Mouse (Mus musculus) forebrain, embryonic 12.5 days (tissue): ENCODE measurements around the gene Bicra. TPM values are rescaled to one million over a fixed set of nuclear protein-coding genes. Genes with fewer than 3 reads are reported as not detected.
A peak's percentile ranks its signal among the peaks of the same experiment; 100 is the strongest.

Experiments used
- ATAC-seq: fragments of 200-750 bp; cut with Nextera tagmentation; 2 replicates; pipeline ENCODE4 v1.8.0; 2017; ENCODE audit warnings: moderate TSS enrichment; ENCODE audit not compliant: low FRiP score
- H3K27ac ChIP-seq: fragments of 300-500 bp; sonication (generic); 2 replicates; pipeline ENCODE4 v1.5.1; 2016; ENCODE audit warnings: mild to moderate bottlenecking
- H3K27me3 ChIP-seq: fragments of 300-500 bp; sonication (generic); 2 replicates; pipeline ENCODE4 v1.6.1; 2016; ENCODE audit warnings: mild to moderate bottlenecking
- H3K36me3 ChIP-seq: fragments of 300-500 bp; sonication (generic); replicated peaks from 2 replicates; pipeline ENCODE4 v1.6.1; 2016; ENCODE audit warnings: mild to moderate bottlenecking
- H3K4me1 ChIP-seq: fragments of 300-500 bp; sonication (generic); 2 replicates; pipeline ENCODE4 v1.6.1; 2016
- H3K4me2 ChIP-seq: fragments of 300-500 bp; sonication (generic); 2 replicates; pipeline ENCODE4 v1.6.1; 2016; ENCODE audit warnings: mild to moderate bottlenecking, moderate library complexity
- H3K4me3 ChIP-seq: fragments of 300-500 bp; sonication (generic); replicated peaks from 2 replicates; pipeline ENCODE4 v1.5.1; 2016; ENCODE audit warnings: mild to moderate bottlenecking
- H3K9ac ChIP-seq: fragments of 300-500 bp; sonication (generic); 2 replicates; pipeline ENCODE4 v1.6.1; 2016; ENCODE audit warnings: mild to moderate bottlenecking
- H3K9me3 ChIP-seq: fragments of 300-500 bp; sonication (generic); 2 replicates; pipeline ENCODE4 v1.6.1; 2016
- WGBS: fragments of 180-500 bp; shearing (Covaris S2); methylation state at CpG from one replicate; pipeline ENCODE4 v1.1.7; 2016; 5-methylcytosine and 5-hydroxymethylcytosine counted together
- polyA plus RNA-seq: library from polyadenylated mRNA; unstranded; fragments of >200 nt; fragmentation: Nextera tagmentation; extraction: Ambion mirVana; gene quantifications from 2 replicates; pipeline ENCODE4 v1.2.1, GENCODE M21; 2016

Gene Bicra
- polyA plus RNA-seq, 1 experiment from 2014 or later, result 9.5 TPM

DNA sequence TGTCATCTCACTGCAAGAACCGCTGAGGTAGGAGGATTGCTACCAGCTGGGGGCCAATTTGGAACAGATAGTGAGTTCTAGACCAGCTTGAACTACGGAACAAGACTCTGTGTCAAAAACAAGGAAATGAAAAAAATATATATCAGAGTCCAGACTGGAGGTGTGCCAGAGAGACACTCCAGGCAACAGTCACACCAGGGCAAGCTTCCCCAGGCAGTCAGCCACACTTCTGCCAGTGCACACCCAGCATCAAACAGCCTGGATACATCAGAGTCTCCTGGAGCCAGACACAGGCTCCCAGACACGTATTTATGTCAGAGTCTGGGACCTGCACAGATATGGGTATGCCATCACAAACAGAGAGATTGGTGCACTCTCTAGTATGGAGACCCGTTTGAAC, 86.5 kb downstream of the Bicra start:
- H3K9ac ChIP-seq, result no peak overlapping the region
- no peak for ATAC-seq
- H3K4me3 ChIP-seq, result no peak overlapping the region
- H3K9me3 ChIP-seq, result no peaks in the 10 kb centered on the region
- H3K27ac ChIP-seq, result no peak overlapping the region
- no peaks in the 10 kb centered on the region for H3K36me3 ChIP-seq
- H3K27me3 ChIP-seq, result no peaks in the 10 kb centered on the region
- H3K4me1 ChIP-seq, result peaks cover 10% of the 10 kb centered on the region
- WGBS, result 68% methylated on average over 4 of the region's 4 CpGs
- H3K4me2 ChIP-seq, result no peak overlapping the region

DNA sequence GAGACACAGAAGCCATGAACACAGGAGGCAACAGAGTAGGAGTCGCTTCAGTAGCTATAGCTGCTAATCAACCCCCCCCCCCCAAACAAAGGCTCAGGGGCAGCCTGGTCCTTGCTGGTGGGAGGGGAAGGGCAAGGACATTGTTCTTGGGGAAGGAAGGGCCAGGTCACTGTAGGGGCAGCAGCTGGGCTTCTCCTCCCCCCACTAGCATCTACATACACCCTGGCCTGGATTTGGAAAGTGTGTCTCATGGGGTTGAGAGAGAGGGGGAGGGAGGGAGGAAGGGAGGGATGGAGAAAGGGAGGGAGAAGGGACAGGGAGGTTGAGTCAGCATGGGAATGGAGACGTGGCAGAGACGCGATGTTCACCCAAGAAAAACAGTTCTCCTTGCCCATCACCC, 87.0 kb downstream of the Bicra start:
- no peak overlapping the region for H3K27ac ChIP-seq
- H3K4me2 ChIP-seq, result no peak overlapping the region
- 0 out of 2 replicates have a peak, but pooled peaks cover 4% of the 10 kb centered on the region for H3K27me3 ChIP-seq
- H3K36me3 ChIP-seq, result no peaks in the 10 kb centered on the region
- ATAC-seq, result no peak
- H3K4me3 ChIP-seq, result no peak overlapping the region
- H3K4me1 ChIP-seq, result peaks cover 10% of the 10 kb centered on the region
- H3K9me3 ChIP-seq, result no peaks in the 10 kb centered on the region
- 23% methylated on average over 4 of the region's 4 CpGs for WGBS
- H3K9ac ChIP-seq, result no peak overlapping the region

DNA sequence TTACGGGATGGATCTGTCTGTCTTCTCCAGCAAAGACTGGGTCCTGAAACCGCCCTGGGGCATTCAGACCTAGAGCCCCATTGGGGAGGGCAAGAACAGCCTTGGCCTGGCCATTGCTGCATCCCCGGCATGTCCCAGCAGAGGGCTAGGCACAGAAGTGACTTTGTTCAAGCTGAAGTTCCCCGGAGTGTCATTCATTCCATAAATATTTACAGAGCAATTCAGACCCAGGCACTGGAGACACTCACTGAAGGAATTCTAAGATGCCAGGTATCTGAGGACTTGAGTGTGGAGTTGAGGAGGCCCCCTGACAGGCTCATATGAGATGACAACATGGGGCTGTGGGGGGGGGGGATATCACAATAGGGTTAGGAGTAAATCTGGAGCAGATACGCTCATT, 91.6 kb downstream of the Bicra start:
- Histone ChIP-seq H3K4me3 (no peak overlapping the region), H3K9ac (no peak overlapping the region), H3K4me1 (peaks cover 7% of the 10 kb centered on the region), H3K9me3 (no peaks in the 10 kb centered on the region), H3K4me2 (no peak overlapping the region), H3K27ac (no peak overlapping the region), H3K27me3 (0 out of 2 replicates have a peak, but pooled peaks cover 16% of the 10 kb centered on the region), H3K36me3 (no peaks in the 10 kb centered on the region)
- WGBS, result 80% methylated on average over 5 of the region's 5 CpGs
- ATAC-seq, result no peak

DNA sequence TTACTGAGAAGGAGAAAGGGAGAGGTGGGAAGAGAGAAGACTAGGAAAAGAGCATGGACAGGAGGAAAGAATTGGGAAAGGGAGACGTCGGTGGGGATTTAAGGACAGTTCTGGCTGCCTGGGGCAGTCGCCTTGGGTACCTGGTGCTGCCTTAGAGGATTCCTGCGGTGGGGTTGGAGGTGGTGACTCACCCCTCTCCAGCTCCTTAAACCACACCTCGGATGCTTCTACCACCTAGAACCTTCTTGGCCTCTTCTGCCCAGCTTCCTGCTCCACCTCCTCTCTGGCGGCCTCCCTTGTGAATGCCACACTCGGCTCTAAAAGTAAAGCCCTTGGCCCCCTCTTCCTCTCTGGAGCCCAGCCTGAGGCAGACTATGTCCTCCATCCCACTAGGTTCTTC, 92.2 kb downstream of the Bicra start:
- Histone ChIP-seq H3K9ac (no peak overlapping the region), H3K27ac (no peak overlapping the region), H3K4me2 (peak overlapping the region; percentile 49), H3K36me3 (no peaks in the 10 kb centered on the region), H3K9me3 (no peaks in the 10 kb centered on the region), H3K27me3 (0 out of 2 replicates have a peak, but pooled peaks cover 16% of the 10 kb centered on the region), H3K4me3 (peak overlapping the region; percentile 28), H3K4me1 (peaks cover 7% of the 10 kb centered on the region; the same call in 1 of the 2 replicates)
- ATAC-seq, result no peak
- 32% methylated on average over 5 of the region's 7 CpGs for WGBS

DNA sequence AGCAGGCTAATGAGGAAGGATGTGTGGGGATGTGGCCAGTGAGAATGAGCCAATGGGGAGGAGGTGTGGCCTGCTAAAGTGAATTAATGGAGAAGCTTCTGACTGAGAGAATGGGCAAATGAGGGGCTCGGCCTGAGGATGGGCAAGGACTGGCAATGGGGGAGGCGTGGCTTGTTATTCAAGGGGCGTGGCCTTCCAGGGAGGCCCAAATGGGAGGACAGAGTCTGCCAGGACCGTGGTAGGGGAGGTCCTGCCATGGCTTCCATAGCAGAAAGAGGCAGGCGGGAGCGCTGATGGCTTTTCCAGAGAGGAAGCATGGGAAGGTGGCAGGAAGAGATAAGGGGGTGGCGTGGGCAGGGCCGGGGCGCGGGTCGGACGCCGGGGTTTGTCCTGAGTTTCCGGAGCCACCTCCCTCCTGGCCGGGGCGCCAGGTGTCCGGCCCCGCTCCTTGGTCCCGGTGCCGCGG, 92.7 kb downstream of the Bicra start:
- H3K27ac ChIP-seq, result no peak overlapping the region
- H3K9me3 ChIP-seq, result no peaks in the 10 kb centered on the region
- peak overlapping the region; percentile 49 for H3K4me2 ChIP-seq
- 4% methylated on average over 21 of the region's 21 CpGs for WGBS
- no peak for ATAC-seq
- no peaks in the 10 kb centered on the region for H3K36me3 ChIP-seq
- no peak overlapping the region; the same call in 1 of the 2 replicates for H3K9ac ChIP-seq
- peak overlapping the region; percentile 28 for H3K4me3 ChIP-seq
- H3K4me1 ChIP-seq, result peaks cover 7% of the 10 kb centered on the region; the same call in 1 of the 2 replicates
- H3K27me3 ChIP-seq, result 0 out of 2 replicates have a peak, but pooled peaks cover 16% of the 10 kb centered on the region

DNA sequence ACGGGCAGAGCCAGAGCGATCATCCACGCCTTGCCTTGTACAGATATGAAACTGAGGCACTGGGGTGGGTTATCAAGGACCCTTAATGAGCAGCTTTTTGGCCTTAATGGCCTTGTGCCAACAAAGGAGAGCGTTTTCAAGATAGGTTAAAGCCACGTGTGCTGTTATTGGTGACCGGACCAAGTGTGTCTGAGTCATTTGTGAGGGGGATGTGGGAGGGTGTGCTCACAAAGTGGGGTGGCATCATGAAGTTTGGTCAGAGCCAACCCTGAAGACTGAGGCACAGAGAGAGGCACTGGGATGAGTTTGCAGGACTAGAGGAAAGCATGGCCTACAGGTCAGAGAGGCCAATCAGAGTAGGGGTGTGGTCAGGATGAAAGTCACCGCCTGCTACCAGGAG, 93.3 kb downstream of the Bicra start:
- H3K36me3 ChIP-seq, result no peaks in the 10 kb centered on the region
- peaks cover 16% of the 10 kb centered on the region; the same call in 1 of the 2 replicates for H3K27me3 ChIP-seq
- H3K27ac ChIP-seq, result no peak overlapping the region
- no peak overlapping the region for H3K4me2 ChIP-seq
- no peak for ATAC-seq
- no peaks in the 10 kb centered on the region for H3K9me3 ChIP-seq
- 90% methylated on average over 7 of the region's 7 CpGs for WGBS
- H3K9ac ChIP-seq, result no peak overlapping the region
- peaks cover 7% of the 10 kb centered on the region; the same call in 1 of the 2 replicates for H3K4me1 ChIP-seq
- H3K4me3 ChIP-seq, result no peak overlapping the region

DNA sequence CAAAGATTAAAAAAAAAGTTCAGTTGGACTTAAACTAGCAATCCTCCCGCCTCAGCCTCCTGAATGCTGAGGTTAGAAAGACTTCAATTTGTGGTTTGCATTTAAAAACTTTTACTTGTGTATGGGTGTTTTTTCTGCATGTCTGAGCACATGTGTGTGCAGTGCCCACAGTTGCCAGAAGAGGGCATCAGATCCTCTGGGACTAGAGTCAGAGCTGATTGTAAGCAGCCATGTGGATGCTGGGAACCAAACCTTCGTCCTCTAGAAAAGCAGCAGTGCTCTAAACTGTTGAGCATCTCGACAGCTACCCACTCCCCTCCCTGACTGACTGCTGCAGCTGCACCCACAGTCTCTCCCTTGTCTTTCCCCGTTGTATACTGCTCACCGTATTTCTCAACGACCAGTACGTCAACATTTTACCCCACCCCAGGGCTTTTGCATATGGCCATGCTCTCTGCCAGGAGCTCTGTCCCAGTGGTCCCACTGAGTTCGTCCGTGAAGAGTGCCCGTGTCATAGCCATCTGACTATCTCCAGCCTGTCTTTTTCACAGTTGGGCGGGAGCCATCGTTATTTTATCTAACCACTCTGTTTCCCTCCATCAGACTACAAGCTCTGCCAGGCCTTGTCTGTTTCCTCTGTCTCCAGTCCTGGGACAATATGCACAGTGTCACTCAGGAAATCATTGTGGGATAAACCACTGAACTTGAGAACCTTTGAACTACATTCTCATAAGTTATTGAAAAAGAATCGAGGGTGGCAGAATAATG, 94.2 kb downstream of the Bicra start:
- no peak overlapping the region for H3K27ac ChIP-seq
- no peak for ATAC-seq

DNA sequence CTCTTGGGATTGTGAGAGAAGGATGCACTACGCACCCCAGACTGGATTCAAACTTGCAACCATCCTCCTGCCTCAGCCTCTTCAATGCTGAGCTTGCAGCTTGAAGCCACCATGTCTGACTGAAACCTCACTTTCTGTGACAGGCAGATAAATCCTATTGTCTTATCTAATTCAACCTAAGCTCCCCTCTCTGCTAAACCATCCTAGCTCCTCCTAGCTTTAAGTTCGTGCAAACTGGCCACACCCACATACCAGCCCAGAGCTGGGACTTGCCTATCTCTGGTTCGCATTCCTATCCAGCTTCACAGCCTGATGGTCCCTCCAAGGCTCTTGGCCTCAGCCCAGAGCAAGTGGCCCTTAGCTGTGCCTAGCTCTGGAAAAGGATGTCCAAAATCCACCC, 95.3 kb downstream of the Bicra start:
- H3K9me3 ChIP-seq, result no peaks in the 10 kb centered on the region
- peaks cover 14% of the 10 kb centered on the region for H3K4me1 ChIP-seq
- no peak overlapping the region for H3K27ac ChIP-seq
- no peaks in the 10 kb centered on the region for H3K36me3 ChIP-seq
- 78% methylated on average over 3 of the region's 3 CpGs for WGBS
- no peak for ATAC-seq
- peaks cover 29% of the 10 kb centered on the region; the same call in 1 of the 2 replicates for H3K27me3 ChIP-seq
- no peak overlapping the region for H3K4me3 ChIP-seq
- no peak overlapping the region for H3K9ac ChIP-seq
- no peak overlapping the region for H3K4me2 ChIP-seq

More for the DNA sequence above, 94.2 kb downstream of the Bicra start:
- Histone ChIP-seq H3K36me3 (no peaks in the 10 kb centered on the region), H3K4me2 (no peak overlapping the region), H3K9ac (no peak overlapping the region), H3K27me3 (peaks cover 18% of the 10 kb centered on the region; the same call in 1 of the 2 replicates), H3K4me1 (peaks cover 10% of the 10 kb centered on the region), H3K4me3 (no peak overlapping the region), H3K9me3 (no peaks in the 10 kb centered on the region)
- WGBS, result 94% methylated on average over 13 of the region's 13 CpGs

DNA sequence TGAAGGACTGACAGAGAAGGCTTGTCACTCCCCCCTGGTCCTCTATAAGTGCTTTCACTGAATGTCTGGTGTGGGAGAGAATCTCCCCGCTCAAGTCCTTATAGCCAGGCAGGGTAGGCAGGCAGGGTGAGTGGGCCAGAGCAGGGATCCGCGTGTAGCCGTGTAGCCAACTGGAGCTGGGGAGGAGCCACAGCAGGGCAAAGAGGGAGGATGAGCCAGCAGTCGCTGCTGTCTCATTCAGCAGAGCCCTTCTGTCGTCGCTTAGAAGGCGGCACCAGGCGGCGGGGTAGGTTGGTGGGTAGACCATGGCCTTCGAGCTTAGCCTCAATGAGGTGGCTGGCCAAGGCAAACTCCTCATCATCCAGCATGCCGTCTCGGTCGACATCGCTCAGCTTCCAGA, 97.7 kb downstream of the Bicra start:
- Histone ChIP-seq H3K9ac (no peak overlapping the region), H3K27me3 (peaks cover 18% of the 10 kb centered on the region; the same call in 1 of the 2 replicates), H3K27ac (no peak overlapping the region), H3K36me3 (no peaks in the 10 kb centered on the region), H3K4me3 (no peak overlapping the region), H3K4me2 (no peak overlapping the region), H3K4me1 (peaks cover 14% of the 10 kb centered on the region), H3K9me3 (no peaks in the 10 kb centered on the region)
- ATAC-seq, result no peak
- WGBS, result 86% methylated on average over 15 of the region's 15 CpGs

DNA sequence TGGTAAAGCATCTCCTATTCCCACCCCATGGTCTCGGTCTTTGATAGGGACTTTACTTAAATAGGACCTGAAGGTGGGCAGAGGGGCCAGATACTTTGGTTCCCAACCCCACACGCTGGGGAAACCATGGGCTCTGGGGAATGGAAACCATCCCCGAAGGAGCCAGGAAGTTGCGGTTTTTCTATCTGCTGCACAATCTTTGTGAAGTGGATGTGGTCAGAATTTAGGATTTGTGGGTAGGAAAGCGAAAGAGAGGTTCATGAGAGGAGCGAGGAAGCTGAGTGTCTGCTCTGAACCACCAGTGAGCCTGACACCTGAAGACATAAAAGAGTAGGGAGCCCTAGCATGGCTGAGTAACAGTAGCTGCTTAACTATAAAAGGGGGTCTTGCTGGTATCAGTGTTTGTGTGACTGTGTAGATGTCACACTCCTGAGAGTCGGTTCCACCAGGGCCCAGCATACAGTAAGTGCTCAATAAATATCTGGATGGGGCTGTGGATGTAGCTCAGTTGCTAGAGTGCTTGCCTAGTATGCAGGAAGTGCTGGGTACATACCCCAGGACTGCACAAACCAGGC, 98.4 kb downstream of the Bicra start:
- H3K27ac ChIP-seq, result no peak overlapping the region
- peaks cover 14% of the 10 kb centered on the region; the same call in 1 of the 2 replicates for H3K27me3 ChIP-seq
- H3K4me1 ChIP-seq, result peaks cover 21% of the 10 kb centered on the region
- 84% methylated on average over 7 of the region's 7 CpGs for WGBS
- H3K9me3 ChIP-seq, result no peaks in the 10 kb centered on the region
- peaks cover 2% of the 10 kb centered on the region; the same call in 1 of the 2 replicates for H3K36me3 ChIP-seq
- no peak overlapping the region for H3K4me3 ChIP-seq
- ATAC-seq, result no peak
- no peak overlapping the region for H3K4me2 ChIP-seq
- no peak overlapping the region for H3K9ac ChIP-seq

DNA sequence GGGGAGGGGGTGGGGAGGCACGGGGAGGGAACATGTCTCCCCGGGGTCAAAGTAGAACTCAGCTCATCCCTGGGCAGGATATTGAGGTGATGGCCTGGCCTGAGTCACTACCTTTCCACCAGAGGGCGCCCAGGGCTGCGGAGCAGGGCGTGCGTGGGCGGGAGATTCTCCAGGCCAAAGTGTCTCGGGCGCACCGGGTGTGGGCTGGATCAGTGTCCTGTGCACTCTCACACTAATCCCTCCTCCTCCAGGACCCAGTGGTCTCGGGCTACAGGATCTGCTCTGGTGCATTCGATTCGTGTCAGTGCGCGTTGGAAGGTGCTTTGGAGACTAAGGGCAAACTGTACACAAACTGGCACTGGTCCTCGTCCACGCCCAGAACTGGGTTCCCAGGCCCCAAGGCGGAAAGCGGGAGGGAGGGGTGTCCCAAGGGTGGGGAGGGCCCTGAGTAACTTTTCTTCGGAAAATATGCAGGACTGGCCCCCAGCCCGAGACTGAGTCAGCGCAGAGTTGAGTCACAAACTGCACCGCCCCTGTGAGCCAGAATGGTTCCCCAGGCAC, 99.3 kb downstream of the Bicra start:
- H3K4me2 ChIP-seq, result peak overlapping the region; percentile 46
- H3K9me3 ChIP-seq, result no peaks in the 10 kb centered on the region
- no peak for ATAC-seq
- peak overlapping the region; percentile 33; the same call in 1 of the 2 replicates for H3K9ac ChIP-seq
- peaks cover 23% of the 10 kb centered on the region for H3K4me1 ChIP-seq
- 6% methylated on average over 23 of the region's 23 CpGs for WGBS
- peaks cover 10% of the 10 kb centered on the region for H3K36me3 ChIP-seq
- H3K27me3 ChIP-seq, result peaks cover 14% of the 10 kb centered on the region; the same call in 1 of the 2 replicates
- peak overlapping the region; percentile 18 for H3K4me3 ChIP-seq
- no peak overlapping the region for H3K27ac ChIP-seq

DNA sequence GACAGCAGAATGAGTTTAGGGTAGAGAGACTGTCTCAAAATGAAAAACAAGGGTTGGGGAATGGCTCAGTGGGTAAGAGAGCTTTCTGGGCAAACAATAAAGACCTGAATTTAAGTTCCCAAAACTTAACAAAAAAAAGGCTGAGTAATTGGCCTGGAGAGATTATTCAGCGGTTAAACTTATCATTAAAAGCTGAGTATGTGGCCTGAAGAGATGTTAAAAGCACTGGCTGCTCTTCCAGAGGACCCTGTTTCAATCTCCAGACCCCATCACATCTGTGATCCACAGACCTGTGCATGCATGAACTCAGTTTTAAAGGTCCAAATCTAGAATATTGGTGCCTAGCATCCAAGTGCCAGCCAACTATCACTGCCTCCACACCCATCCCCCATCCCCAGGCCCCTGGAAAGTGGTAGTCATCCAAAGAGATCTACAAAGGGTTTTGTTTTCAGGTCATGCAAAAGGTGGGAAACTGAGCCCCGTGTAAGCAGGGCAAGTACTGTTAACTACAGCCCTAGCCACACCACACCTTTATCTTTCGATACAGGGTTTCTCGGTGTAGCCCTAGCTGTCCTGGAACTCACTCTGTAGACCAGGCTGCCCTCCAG, 100.0 kb downstream of the Bicra start:
- H3K4me3 ChIP-seq, result no peak overlapping the region
- no peak overlapping the region for H3K27ac ChIP-seq

More for the DNA sequence above, 100.0 kb downstream of the Bicra start:
- WGBS, result 56% methylated on average over 4 of the region's 4 CpGs
- no peak for ATAC-seq
- peaks cover 17% of the 10 kb centered on the region for H3K36me3 ChIP-seq
- H3K9ac ChIP-seq, result no peak overlapping the region
- peaks cover 23% of the 10 kb centered on the region for H3K4me1 ChIP-seq
- H3K27me3 ChIP-seq, result peaks cover 14% of the 10 kb centered on the region; the same call in 1 of the 2 replicates
- no peaks in the 10 kb centered on the region for H3K9me3 ChIP-seq
- 0 out of 2 replicates have a peak overlapping the region, but pooled peaks have one; percentile 46 for H3K4me2 ChIP-seq
